Mouse (Mus musculus) lung, adult 2 months (tissue): ENCODE measurements around the gene Nrxn3.

Source experiments
- CTCF ChIP-seq: fragments of 200-500 bp; IDR thresholded peaks from 2 replicates; pipeline ENCODE4 v1.5.1; 2011; ENCODE audit warnings: mild to moderate bottlenecking, low read length, control low read depth; ENCODE audit not compliant: insufficient read depth
- POLR2A ChIP-seq: fragments of 200-500 bp; IDR thresholded peaks from 2 replicates; pipeline ENCODE4 v1.6.1; 2011; ENCODE audit warnings: low read depth, mild to moderate bottlenecking, control low read depth, low read length, borderline replicate concordance; ENCODE audit errors: extremely low read depth

GRCm38 (mm10) chr12:90013958-90014357, 1291.3 kb downstream of the Nrxn3 start:
- TF ChIP-seq POLR2A (no peak), CTCF (no peak)
